Mouse (Mus musculus): ENCODE data around the gene Map3k1. TPM values are rescaled to one million over a fixed set of nuclear protein-coding genes. Genes with fewer than 3 reads are reported as not detected.
A peak's percentile ranks its signal among the peaks of the same experiment; 100 is the strongest.

The Map3k1 gene
- total RNA-seq, 2 experiments from 2014 or later, result 11.0 to 12.0 TPM

- intact Hi-C loops (cut with DNase I), result no loop called here
- DNase-seq (ENCODE audit: extremely low spot score in 1 of 2, low spot score in 2 of 2), result no peak
Measured at GRCm38 (mm10) chr13:111816431-111816830, 7.6 kb upstream of the Map3k1 start.

- DNase-seq (ENCODE audit: extremely low spot score in 1 of 2, low spot score in 2 of 2), result no peak
- intact Hi-C loops (cut with DNase I), result no loop called here
Measured at GRCm38 (mm10) chr13:111815486-111815885, 6.7 kb upstream of the Map3k1 start.

GRCm38 (mm10) chr13:111815017-111815416, 6.2 kb upstream of the Map3k1 start:
- intact Hi-C loops (cut with DNase I), result no loop called here
- DNase-seq (ENCODE audit: extremely low spot score in 1 of 2, low spot score in 2 of 2), result no peak

- DNase-seq (ENCODE audit: extremely low spot score in 1 of 2, low spot score in 2 of 2), result no peak
- intact Hi-C loops (cut with DNase I), result no loop called here
Measured at GRCm38 (mm10) chr13:111812647-111813046, 3.9 kb upstream of the Map3k1 start.

- no peak for DNase-seq (ENCODE audit: extremely low spot score in 1 of 2, low spot score in 2 of 2)
- intact Hi-C loops (cut with DNase I), result no loop called here
Measured at GRCm38 (mm10) chr13:111810998-111811628, 2.3 kb upstream of the Map3k1 start.

- DNase-seq (ENCODE audit: extremely low spot score in 1 of 2, low spot score in 2 of 2), result peak in 1 of 2 experiments; percentile 78
- intact Hi-C loops (cut with DNase I), result no loop called here
Measured at GRCm38 (mm10) chr13:111809466-111810228, 854 bp upstream of the Map3k1 start.

GRCm38 (mm10) chr13:111808387-111808636, 481 bp downstream of the Map3k1 start:
- intact Hi-C loops (cut with DNase I), result no loop called here
- DNase-seq (ENCODE audit: extremely low spot score in 1 of 2, low spot score in 2 of 2), result no peak

GRCm38 (mm10) chr13:111807596-111808386, 1.0 kb downstream of the Map3k1 start:
- intact Hi-C loops (cut with DNase I), result no loop called here
- DNase-seq (ENCODE audit: extremely low spot score in 1 of 2, low spot score in 2 of 2), result peak in 1 of 2 experiments; percentile 66

- no peak for DNase-seq (ENCODE audit: extremely low spot score in 1 of 2, low spot score in 2 of 2)
- intact Hi-C loops (cut with DNase I), result no loop called here
Measured at GRCm38 (mm10) chr13:111807105-111807595, 1.6 kb downstream of the Map3k1 start.

- intact Hi-C loops (cut with DNase I), result no loop called here
- DNase-seq (ENCODE audit: extremely low spot score in 1 of 2, low spot score in 2 of 2), result no peak
Measured at GRCm38 (mm10) chr13:111805738-111806722, 2.8 kb downstream of the Map3k1 start.

GRCm38 (mm10) chr13:111804951-111805673, 3.7 kb downstream of the Map3k1 start:
- intact Hi-C loops (cut with DNase I), result no loop called here
- no peak for DNase-seq (ENCODE audit: extremely low spot score in 1 of 2, low spot score in 2 of 2)

GRCm38 (mm10) chr13:111804189-111804588, 4.6 kb downstream of the Map3k1 start:
- DNase-seq (ENCODE audit: extremely low spot score in 1 of 2, low spot score in 2 of 2), result no peak
- intact Hi-C loops (cut with DNase I), result no loop called here

- DNase-seq (ENCODE audit: extremely low spot score in 1 of 2, low spot score in 2 of 2), result no peak
- intact Hi-C loops (cut with DNase I), result no loop called here
Measured at GRCm38 (mm10) chr13:111803506-111803905, 5.3 kb downstream of the Map3k1 start.

GRCm38 (mm10) chr13:111802900-111803299, 5.9 kb downstream of the Map3k1 start:
- no peak for DNase-seq (ENCODE audit: extremely low spot score in 1 of 2, low spot score in 2 of 2)
- intact Hi-C loops (cut with DNase I), result no loop called here

- intact Hi-C loops (cut with DNase I), result no loop called here
Measured at GRCm38 (mm10) chr13:111802271-111802665, 6.5 kb downstream of the Map3k1 start.

GRCm38 (mm10) chr13:111801662-111802270, 7.0 kb downstream of the Map3k1 start:
- no peak for DNase-seq (ENCODE audit: extremely low spot score in 1 of 2, low spot score in 2 of 2)
- intact Hi-C loops (cut with DNase I), result no loop called here

More at GRCm38 (mm10) chr13:111802271-111802665, 6.5 kb downstream of the Map3k1 start:
- DNase-seq (ENCODE audit: extremely low spot score in 1 of 2, low spot score in 2 of 2), result no peak

- DNase-seq (ENCODE audit: extremely low spot score in 1 of 2, low spot score in 2 of 2), result no peak
- intact Hi-C loops (cut with DNase I), result no loop called here
Measured at GRCm38 (mm10) chr13:111800866-111801265, 7.9 kb downstream of the Map3k1 start.

- intact Hi-C loops (cut with DNase I), result no loop called here
- DNase-seq (ENCODE audit: extremely low spot score in 1 of 2, low spot score in 2 of 2), result no peak
Measured at GRCm38 (mm10) chr13:111798044-111798443, 10.7 kb downstream of the Map3k1 start.

Measured in left cerebral cortex, postnatal 10 days (tissue).